Mouse (Mus musculus): ENCODE measurements around the gene Akap8.

Gene Akap8

DNA sequence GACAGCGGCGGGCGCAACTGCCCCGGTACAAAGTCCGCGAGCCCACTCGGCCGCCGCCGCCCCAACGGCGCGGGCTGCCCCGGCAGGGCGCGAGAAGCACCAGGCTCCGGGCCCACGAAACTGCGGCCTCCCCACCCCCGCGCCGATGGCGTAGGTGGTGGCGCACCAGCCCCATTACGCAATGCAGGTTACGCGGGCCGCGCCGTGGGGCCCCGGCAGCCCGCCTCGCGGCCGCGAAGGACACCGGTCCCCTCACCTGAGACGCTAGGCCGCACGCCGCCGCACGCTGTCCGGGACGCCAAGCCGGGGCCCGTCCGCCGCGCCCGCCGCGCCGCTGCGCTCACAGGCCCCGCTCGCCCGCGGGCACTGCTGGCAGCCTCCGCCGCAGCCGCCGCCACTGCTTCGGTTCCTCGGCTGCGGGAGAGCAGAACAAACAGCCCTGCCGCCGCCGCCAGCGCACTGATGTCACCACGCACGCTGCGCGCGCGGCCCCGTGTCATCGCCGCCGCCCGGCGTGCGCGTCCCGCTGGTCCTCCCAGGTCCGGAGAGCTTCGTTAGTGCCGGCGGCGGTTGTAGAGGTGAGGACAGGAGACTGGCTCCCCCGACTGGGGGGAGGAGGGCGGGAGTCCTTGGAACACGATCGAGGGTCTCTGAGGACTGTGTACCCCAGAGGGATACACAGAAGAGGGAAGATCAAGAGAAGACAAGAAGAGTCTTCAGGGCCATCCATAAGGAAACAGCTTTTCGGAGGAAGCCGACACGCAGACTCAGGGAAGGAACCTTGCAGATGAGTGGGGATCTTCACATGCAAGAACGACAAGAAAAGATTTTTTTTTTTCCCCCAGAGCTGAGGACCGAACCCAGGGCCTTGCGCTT lies 36.5 kb downstream of the Akap8 start, which contains the start of gene Brd4:
Brd4 (minus strand) TSS at position 461 of the 876 bp plus-strand sequence.
- peak; percentile 87 for DNase-seq (ENCODE audit: low read depth, low spot score)

DNA sequence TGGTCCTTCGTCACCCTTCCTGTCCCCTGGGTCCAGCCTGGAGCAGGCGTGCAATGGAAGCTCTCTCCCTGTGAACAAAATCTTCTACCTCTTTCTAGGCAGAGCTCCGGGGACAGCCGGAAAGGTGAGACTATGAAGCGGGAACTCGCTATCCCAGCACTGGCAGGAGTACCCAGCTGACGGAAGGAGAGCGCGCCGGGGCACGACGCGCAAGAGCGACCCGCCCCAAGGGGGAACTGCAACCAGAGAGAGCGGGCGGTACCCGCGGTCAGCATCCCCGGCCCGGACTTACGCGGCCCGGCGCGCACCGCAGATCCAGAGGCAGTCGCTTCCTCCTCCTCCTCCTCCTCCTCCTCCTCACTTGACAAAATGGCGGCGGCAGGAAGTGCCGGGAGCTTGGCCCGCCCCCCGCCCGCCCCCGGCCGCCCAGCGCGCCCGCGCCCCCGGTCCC lies 37.2 kb downstream of the Akap8 start:
- DNase-seq (ENCODE audit: low read depth, low spot score), result peak; percentile 27

DNA sequence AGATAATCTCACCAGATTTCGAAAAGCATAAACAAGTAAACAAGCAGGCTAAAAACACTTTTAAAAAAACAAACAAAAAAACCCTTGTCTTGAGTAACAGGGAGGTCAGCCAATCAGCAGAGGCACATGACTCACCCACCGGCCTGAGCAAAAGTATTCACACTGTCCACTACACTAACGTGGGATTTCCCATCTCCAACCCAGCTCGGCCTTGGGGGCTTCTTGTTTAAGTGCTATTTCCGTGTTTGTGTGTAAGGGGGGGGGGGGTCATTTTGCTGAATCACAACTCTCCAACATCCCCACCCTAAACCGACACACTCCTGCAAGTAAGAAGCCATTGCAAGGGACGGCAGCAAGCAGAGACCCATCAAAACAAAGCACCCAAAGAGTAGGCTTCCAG lies 37.7 kb downstream of the Akap8 start:
- peak; percentile 4 for DNase-seq (ENCODE audit: low read depth, low spot score)

DNA sequence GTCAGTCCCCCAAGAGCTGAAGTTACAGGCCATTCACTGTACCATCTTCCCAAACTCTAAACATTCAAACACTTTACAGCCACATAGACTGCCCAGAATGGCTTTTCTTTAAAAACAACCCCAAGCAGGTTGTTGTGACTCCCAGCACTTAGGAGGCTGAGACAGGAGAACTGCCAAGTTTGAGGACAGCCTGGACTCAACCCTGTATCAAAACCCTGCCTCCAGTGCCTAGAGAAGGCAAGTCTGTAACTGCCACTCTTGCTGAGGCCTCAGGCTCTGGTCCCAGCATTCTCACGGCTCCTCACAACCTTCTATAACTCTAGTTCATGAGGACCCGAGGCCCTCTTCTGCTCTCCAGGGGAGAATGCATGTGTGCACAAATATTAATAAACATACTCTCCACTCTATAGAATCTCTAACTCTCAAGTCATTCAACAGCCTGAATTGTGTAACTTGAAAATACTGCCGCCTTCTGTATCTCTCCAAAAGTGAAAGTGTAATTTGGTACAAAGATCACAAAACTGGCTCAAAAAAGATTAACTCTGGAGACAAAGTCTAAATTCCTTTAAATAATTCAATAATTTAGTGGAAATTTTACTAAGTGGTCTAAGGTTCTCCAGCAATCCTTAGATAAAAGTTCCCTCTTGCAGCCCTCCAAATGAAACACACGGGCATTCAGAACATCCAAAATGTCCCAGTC lies 39.3 kb downstream of the Akap8 start:
- no peak for DNase-seq (ENCODE audit: low read depth, low spot score)

DNA sequence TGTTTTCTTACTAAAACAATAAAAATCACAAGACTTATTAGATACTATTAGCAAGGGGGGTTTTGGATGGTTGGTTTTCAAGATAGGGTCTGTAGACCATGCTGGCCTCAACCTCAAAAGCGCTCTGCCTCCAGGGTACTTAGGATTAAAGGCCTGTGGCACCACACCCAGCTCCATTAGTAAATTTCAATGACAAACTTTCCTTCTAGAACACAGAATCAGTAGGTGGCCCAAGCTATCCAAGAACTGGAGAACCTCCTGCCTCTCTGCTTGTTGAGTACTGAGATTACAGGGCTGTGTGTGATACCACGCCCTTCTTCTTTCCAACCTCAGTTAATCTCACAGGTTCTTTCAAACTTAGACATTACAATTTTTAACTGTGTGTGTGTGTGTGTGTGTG lies 39.9 kb downstream of the Akap8 start:
- DNase-seq (ENCODE audit: low read depth, low spot score), result no peak

DNA sequence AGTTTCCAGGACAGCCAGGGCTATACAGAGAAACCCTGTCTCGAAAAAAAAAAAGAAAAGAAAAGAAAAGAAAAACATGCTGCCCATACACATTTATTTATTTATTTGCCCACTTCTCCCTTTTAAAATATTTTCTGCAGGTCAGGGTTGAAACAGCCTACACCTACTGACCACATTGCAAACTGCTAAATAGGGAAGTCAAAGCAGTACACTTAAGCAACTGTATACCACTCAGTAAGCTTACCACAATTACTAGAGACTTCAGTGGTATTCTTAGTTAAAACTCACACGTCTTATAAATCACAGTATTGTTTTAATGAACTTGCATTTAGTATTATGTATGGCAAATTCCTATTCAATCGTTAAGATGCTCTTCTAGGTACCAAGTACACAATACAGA lies 40.5 kb downstream of the Akap8 start:
- DNase-seq (ENCODE audit: low read depth, low spot score), result no peak

DNA sequence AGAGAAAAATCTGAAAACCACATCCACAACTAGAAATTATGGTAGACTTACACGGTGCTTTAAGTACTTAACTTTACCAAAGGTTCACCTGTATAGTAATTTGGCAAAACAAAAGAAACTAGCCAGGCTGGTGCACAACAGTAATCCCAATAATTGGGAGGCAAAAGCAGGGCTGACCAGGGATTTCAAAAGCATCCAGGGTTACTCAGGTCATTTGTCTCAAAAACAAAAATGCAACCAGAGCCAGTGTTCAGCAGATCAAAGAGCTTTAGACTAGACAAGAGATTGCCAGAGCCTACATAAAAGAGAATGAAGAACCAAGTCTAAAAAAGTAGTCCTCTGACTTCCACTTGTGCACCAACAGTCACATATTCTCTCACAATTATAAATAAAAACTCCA lies 43.8 kb downstream of the Akap8 start:
- no peak for DNase-seq (ENCODE audit: low read depth, low spot score)

DNA sequence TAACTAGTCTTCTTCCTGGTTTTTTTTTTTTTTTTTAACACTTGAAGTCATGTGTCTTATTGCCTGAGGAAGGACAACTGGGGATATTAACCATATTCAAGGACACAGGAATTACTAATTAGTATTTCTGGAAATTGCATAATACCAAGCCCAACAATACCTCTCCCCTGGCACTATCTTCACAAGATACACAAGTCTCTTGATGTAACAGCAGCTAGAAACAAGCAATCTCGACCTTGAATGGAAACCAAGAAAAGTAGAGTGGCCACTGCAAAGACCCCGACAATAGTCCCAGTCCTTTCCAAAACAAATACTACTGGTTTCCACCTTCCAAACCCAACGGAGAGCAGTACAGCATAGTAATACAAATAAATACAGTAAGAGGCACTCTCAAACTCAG lies 45.5 kb downstream of the Akap8 start:
- DNase-seq (ENCODE audit: low read depth, low spot score), result no peak

DNA sequence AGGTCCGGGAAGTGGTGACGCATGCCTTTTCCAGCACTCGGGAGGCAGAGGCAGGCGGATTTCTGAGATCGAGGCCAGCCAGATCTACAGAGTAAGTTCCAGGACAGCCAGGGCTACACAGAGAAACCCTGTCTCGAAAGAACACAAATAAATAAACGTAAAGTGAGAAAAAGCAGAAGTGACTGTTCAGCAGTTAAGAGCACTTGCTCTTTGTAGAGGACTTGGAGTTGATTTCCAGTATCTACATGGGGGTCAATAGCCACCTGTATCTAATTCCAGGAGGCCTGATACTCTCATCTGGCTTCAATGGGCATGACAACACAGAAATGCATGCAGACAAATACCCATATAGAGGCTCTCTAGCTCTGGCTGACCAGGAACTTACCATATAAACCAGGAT lies 51.9 kb downstream of the Akap8 start:
- no peak for DNase-seq (ENCODE audit: low read depth, low spot score)

DNA sequence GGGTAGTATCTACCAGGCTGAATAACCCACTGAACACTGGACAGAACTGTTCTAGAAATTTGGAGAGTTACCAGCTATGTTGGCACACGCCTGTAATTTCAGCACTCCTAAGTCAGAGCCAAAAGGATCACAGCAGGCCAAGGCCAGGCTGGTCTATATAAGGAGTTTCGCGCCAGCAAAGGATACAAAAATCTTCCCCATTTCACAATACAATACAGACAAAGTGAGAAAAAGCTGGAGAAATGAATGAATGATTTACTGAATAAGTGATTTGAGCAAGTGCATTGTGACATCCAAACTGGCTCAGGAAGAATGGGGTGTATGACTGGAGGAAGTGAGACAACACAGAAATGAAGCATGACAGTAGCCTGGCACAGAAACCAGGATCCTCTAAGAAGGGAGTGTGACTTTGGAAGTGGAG lies 52.5 kb downstream of the Akap8 start:
- DNase-seq (ENCODE audit: low read depth, low spot score), result no peak

DNA sequence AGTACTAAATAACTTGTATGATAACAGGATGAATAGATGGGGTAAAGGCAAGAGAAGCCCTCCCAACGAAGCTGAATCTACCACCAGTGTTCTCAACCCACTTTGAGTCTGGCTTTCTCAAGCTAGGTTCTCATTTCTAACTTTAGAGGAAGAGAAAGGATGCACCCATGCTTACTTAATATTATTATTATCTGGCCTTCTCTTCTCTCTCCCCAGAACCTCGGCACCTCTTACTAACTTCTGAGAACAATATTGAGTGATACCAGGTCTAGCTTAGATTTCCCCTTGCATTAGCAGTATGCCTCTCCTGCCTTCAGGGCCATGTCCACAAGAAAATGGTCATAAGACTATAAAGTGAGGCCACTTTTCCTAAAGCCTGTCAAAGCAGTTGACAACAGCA lies 52.9 kb downstream of the Akap8 start:
- DNase-seq (ENCODE audit: low read depth, low spot score), result no peak

DNA sequence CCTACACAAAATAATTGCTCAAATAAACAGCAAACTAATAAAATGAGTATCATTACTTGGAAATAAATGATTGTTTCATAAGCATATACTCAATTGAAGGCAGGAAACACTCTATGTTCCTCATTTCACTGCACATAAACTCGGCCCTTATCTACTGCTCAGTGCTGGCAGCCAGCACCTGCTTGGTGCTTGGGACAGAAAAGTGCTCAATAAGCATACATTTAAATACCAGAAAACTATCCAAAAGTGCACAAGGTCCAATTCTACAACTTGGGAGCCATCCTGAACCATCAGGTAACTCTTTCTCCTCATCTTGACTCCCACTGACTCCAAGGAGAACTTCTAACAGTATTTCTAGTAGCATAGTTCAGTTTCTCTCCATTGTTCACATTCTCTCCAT lies 53.4 kb downstream of the Akap8 start:
- no peak for DNase-seq (ENCODE audit: low read depth, low spot score)

DNA sequence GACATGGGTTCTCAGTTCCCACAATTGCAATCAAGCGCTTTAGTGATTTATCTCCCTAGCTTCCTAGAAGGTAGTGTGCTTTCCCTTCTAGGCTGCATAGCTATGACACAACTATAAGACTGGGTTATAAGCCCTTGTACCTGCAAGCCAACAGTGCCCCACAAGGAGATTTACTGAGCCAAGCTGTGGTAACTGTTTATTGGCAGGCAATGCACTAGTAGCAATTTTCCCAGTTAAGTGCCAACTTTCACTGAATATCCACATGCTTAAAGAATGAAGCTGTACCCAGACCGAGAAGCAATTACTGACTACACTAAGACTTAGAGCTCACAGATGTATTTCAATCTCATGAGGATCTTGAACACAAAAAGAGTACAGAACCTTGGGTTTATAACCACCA lies 57.4 kb downstream of the Akap8 start:
- no peak for DNase-seq (ENCODE audit: low read depth, low spot score)

DNA sequence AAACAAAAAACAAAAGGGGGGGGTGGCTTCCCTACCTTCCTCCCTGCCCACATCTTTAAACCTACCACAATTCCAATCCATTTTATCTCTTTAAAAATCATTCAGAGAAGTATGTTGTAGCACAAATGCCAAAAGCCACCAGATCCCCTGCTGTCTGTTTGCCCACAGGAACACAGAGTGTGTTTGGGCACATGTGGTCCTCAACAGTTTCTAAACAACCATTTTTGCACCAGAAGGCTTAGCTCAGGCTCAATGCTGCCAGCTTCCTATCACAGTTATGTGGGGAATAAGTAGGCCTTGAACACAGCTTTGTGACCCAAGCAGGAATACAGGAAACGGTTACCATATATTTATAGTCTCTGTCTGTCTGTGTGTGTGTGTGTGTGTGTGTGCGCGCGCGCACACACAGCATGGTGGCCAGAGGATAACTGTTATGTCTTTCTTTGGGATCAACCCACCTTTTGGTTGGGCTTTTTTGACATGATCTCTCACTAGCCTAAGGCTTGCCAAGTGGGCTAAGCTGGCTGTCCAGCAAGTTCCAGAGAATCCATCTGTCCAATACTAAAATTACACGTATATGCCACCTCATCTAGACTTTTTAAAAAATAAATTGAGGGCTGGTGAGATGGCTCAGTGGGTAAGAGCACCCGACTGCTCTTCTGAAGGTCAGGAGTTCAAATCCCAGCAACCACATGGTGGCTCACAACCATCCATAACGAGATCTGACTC lies 58.0 kb downstream of the Akap8 start:
- no peak for DNase-seq (ENCODE audit: low read depth, low spot score)

DNA sequence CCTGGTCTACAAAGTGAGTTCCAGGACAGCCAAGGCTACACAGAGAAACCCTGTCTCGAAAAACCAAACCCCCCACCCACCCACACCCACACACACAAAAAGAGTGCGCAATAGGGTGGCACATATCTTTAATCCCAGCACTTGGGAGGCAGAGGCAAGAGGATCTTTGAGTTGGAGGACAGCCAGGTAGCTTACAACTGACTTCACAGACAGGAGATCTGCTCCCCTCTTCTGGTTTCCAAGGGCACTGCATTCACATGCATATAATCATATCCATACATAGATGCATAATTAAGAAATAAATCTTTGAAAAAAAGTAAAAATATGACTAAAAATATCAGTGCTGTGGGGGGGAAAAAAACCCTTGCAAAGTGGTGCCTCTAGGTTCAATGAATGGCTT lies 62.2 kb downstream of the Akap8 start:
- no peak for DNase-seq (ENCODE audit: low read depth, low spot score)

DNA sequence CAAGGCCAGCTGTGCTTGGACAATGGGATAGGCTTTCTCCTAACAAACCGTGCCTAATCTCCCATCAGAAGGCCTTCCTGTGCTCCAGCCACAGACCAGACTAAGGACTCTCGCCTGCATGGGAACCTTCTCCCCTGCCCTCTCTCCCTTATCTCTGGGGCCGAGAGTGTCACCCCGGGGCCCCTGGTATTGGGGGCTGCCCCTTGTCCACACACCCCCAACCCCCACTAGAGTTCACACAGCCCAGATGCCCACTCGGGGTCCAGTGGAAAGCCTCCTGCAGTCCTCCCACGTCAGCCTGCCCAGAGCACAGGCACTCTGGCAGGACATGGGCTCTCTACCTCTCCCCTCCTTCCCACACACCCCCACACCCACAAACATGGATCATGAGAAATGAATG lies 63.1 kb downstream of the Akap8 start:
- no peak for DNase-seq (ENCODE audit: low read depth, low spot score)

DNA sequence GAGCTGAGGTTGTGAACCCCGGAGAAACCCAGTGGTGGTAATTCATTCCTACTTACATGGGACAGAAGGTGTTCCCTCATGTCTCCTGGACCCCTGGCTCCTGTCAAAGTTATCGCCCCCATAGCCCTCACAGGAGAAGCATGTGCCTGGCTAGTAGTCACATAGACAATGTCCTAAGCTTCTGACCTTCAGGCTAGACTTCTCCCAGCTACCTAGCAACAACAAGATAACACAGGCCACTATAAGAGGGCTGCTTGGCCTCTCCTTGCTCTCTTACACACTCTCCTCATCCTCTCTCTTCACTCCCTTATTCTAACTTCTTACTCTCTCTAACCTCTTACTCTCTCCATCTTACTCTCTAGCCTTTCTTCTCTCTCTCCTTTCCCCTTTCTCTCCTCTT lies 63.6 kb downstream of the Akap8 start:
- DNase-seq (ENCODE audit: low read depth, low spot score), result no peak

DNA sequence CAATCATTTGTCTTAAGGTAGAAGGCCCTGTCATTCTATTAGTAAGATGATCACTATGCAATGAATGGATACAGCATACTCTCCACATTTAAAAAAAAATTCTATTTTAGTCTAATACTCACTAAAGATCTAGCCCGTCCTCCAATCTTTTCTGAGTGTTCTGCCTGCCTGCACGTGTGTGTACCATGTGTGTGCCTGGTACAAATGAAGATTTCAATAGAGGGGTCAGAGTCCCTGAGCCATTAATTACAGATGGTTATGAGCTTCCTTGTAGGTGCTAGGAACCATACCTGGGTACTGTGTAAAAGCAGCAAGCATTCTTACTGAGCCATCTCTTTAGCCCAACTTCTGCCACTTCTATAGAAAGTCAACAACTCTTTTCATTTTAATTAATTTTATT lies 64.1 kb downstream of the Akap8 start:
- DNase-seq (ENCODE audit: low read depth, low spot score), result no peak
